Mouse (Mus musculus) midbrain, embryonic 10.5 days (tissue): ENCODE results near the gene Ceacam18. TPM values are rescaled to one million over a fixed set of nuclear protein-coding genes. Genes with fewer than 3 reads are reported as not detected.
A peak's percentile ranks its signal among the peaks of the same experiment; 100 is the strongest.
"Not testable (repeated sequence)": the region's sequence is repeated elsewhere in the genome, so short reads cannot be mapped to it uniquely, and the experiment has no call there.

Experiments
- DNase-seq: peaks from one replicate; pipeline ENCODE4 v3.0.0-alpha.2; 2017; ENCODE audit warnings: low spot score
- H3K27ac ChIP-seq: fragments of 300-500 bp; sonication (generic); replicated peaks from 2 replicates; pipeline ENCODE4 v1.5.1; 2016; ENCODE audit warnings: mild to moderate bottlenecking
- H3K27me3 ChIP-seq: fragments of 300-500 bp; sonication (generic); 2 replicates; pipeline ENCODE4 v1.6.1; 2016; ENCODE audit warnings: low read depth, mild to moderate bottlenecking; ENCODE audit not compliant: poor library complexity, severe bottlenecking
- H3K36me3 ChIP-seq: fragments of 300-500 bp; sonication (generic); 2 replicates; pipeline ENCODE4 v1.6.1; 2016; ENCODE audit warnings: mild to moderate bottlenecking, moderate library complexity
- H3K4me1 ChIP-seq: fragments of 300-500 bp; sonication (generic); 2 replicates; pipeline ENCODE4 v1.6.1; 2016
- H3K4me3 ChIP-seq: fragments of 300-500 bp; sonication (generic); 2 replicates; pipeline ENCODE4 v1.5.1; 2016; ENCODE audit warnings: mild to moderate bottlenecking, moderate library complexity
- H3K9me3 ChIP-seq: fragments of 300-500 bp; sonication (generic); replicated peaks from 2 replicates; pipeline ENCODE4 v1.6.1; 2016; ENCODE audit warnings: mild to moderate bottlenecking
- WGBS: fragments of 180-500 bp; shearing (Covaris S2); methylation state at CpG from one replicate; pipeline ENCODE4 v1.1.7; 2016; 5-methylcytosine and 5-hydroxymethylcytosine counted together
- polyA plus RNA-seq: library from polyadenylated mRNA; unstranded; fragments of >200 nt; fragmentation: Nextera tagmentation; extraction: Ambion mirVana; gene quantifications from 2 replicates; pipeline ENCODE4 v1.2.1, GENCODE M21; 2016

Gene Ceacam18
- polyA plus RNA-seq, 1 experiment from 2014 or later, result not detected

- Histone ChIP-seq H3K27ac (no peak overlapping the region), H3K4me1 (peaks cover 11% of the 10 kb centered on the region), H3K36me3 (no peaks in the 10 kb centered on the region), H3K4me3 (no peak overlapping the region), H3K9me3 (no peaks in the 10 kb centered on the region), H3K27me3 (no peaks in the 10 kb centered on the region)
- DNase-seq, result no peak
- WGBS, result 77% methylated on average over 2 of the region's 2 CpGs
Observed at GRCm38 (mm10) chr7:43636194-43636593, 1.7 kb downstream of the Ceacam18 start.

- Histone ChIP-seq H3K27me3 (no peaks in the 10 kb centered on the region), H3K9me3 (no peaks in the 10 kb centered on the region), H3K36me3 (no peaks in the 10 kb centered on the region), H3K4me3 (no peak overlapping the region), H3K4me1 (peaks cover 11% of the 10 kb centered on the region), H3K27ac (no peak overlapping the region; the same call in 1 of the 2 replicates)
- DNase-seq, result no peak
- 63% methylated on average over 1 of the region's 1 CpGs for WGBS
Observed at GRCm38 (mm10) chr7:43637118-43637517, 2.6 kb downstream of the Ceacam18 start.

GRCm38 (mm10) chr7:43642587-43642986 is 8.1 kb downstream of the Ceacam18 start:
- DNase-seq, result no peak

GRCm38 (mm10) chr7:43643046-43643652 is 8.6 kb downstream of the Ceacam18 start:
- Histone ChIP-seq H3K27ac (no peak overlapping the region), H3K27me3 (no peaks in the 10 kb centered on the region), H3K36me3 (no peaks in the 10 kb centered on the region), H3K4me3 (no peak overlapping the region), H3K9me3 (no peaks in the 10 kb centered on the region), H3K4me1 (peaks cover 5% of the 10 kb centered on the region; the same call in 1 of the 2 replicates)
- 88% methylated on average over 17 of the region's 17 CpGs for WGBS
- no peak for DNase-seq

More at GRCm38 (mm10) chr7:43642587-43642986, 8.1 kb downstream of the Ceacam18 start:
- Histone ChIP-seq H3K4me1 (peaks cover 5% of the 10 kb centered on the region; the same call in 1 of the 2 replicates), H3K36me3 (no peaks in the 10 kb centered on the region), H3K27ac (no peak overlapping the region), H3K4me3 (no peak overlapping the region), H3K27me3 (no peaks in the 10 kb centered on the region), H3K9me3 (no peaks in the 10 kb centered on the region)
- 80% methylated on average over 5 of the region's 5 CpGs for WGBS

GRCm38 (mm10) chr7:43652683-43653082 is 18.2 kb downstream of the Ceacam18 start:
- WGBS, result 92% methylated on average over 6 of the region's 6 CpGs

GRCm38 (mm10) chr7:43654519-43654918 is 20.0 kb downstream of the Ceacam18 start:
- Histone ChIP-seq H3K36me3 (no peaks in the 10 kb centered on the region), H3K27me3 (no peaks in the 10 kb centered on the region), H3K4me3 (no peak overlapping the region), H3K9me3 (peaks cover 7% of the 10 kb centered on the region; the same call in 1 of the 2 replicates), H3K4me1 (no peaks in the 10 kb centered on the region), H3K27ac (no peak overlapping the region)
- WGBS, result 77% methylated on average over 3 of the region's 3 CpGs
- no peak for DNase-seq

More at GRCm38 (mm10) chr7:43652683-43653082, 18.2 kb downstream of the Ceacam18 start:
- Histone ChIP-seq H3K4me3 (no peak overlapping the region), H3K4me1 (no peaks in the 10 kb centered on the region), H3K36me3 (no peaks in the 10 kb centered on the region), H3K9me3 (peaks cover 7% of the 10 kb centered on the region; the same call in 1 of the 2 replicates), H3K27me3 (no peaks in the 10 kb centered on the region), H3K27ac (no peak overlapping the region)
- no peak for DNase-seq

DNA sequence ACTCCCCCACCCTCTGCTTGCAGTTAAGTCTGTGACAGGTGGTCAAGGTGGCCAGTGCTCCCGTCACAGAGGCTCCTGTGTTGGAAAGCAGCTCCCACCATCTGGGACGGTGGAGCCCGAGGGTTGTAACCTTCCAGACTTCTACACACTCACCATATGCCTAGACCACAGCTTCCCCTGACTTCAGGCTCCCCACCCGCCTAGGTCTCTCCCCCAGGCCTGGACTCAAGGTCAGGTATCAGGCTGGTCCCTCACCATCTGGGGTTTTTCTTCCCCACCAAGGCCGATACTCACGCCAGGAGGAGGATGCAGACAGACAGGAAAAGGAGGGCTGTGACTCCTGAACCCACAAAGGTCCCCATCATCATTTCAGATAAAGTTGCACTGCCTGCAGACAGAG is 21.7 kb downstream of the Ceacam18 start:
- Histone ChIP-seq H3K9me3 (peaks cover 6% of the 10 kb centered on the region; the same call in 1 of the 2 replicates), H3K4me1 (no peaks in the 10 kb centered on the region), H3K27me3 (no peaks in the 10 kb centered on the region), H3K27ac (no peak overlapping the region), H3K36me3 (no peaks in the 10 kb centered on the region), H3K4me3 (no peak overlapping the region)
- DNase-seq, result no peak
- 83% methylated on average over 6 of the region's 6 CpGs for WGBS

DNA sequence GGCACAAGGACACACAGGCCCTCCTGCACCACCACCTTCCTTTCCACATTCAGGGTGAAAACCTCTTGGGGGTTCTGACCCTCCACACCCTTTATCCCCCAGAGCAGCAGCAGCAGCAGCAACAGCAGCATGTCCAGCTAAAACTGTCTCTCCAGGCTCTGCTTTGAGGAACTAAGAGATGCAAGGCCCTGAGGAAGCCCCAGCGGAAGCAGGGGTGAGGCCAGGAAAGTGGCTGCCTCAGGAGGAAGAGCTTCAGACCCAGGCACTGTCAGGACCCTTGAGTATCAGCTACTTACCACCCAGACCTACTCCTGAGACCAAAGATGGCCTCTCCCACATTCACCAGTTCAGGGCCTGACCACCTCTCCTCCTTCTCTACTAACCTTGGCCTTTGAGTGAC is 25.5 kb downstream of the Ceacam18 start, which contains the start of gene Siglece:
Gene Siglece (minus strand): TSS at position 160 of the 400 bp plus-strand sequence.
- DNase-seq, result no peak
- Histone ChIP-seq H3K4me1 (no peaks in the 10 kb centered on the region), H3K9me3 (no peaks in the 10 kb centered on the region), H3K36me3 (no peaks in the 10 kb centered on the region), H3K27me3 (no peaks in the 10 kb centered on the region), H3K4me3 (no peak within 1 kb of the TSS), H3K27ac (no peak within 1 kb of the TSS)
- 89% methylated on average over 1 of the region's 1 CpGs for WGBS

GRCm38 (mm10) chr7:43662804-43663203 is 28.3 kb downstream of the Ceacam18 start:
- DNase-seq, result no peak
- Histone ChIP-seq H3K9me3 (no peaks in the 10 kb centered on the region), H3K27me3 (no peaks in the 10 kb centered on the region), H3K4me1 (no peaks in the 10 kb centered on the region), H3K4me3 (no peak overlapping the region), H3K27ac (no peak overlapping the region), H3K36me3 (no peaks in the 10 kb centered on the region)
- WGBS, result 83% methylated on average over 1 of the region's 1 CpGs

DNA sequence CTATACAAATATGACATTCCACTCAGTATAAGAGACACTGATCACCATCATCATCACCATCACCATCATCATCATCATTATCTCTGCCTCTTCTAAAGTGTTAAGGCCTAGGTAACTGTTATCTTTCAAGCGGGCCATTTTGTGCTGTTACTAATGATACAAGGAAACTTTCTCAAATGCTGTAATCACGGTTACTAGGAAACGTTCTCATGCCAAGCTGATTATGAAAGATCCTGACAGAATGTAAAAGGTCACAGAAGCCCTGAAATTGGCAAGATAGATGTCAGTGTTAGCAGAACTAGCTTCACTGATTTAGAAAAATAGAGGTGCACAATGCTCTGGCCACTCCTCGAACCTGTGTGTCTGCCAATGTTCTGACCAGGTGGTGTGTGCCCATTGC is 32.7 kb downstream of the Ceacam18 start:
- not testable (repeated sequence) for H3K27ac ChIP-seq, H3K9me3 ChIP-seq, H3K36me3 ChIP-seq, H3K27me3 ChIP-seq, H3K4me1 ChIP-seq, DNase-seq, H3K4me3 ChIP-seq
- WGBS, result 89% methylated on average over 4 of the region's 4 CpGs

DNA sequence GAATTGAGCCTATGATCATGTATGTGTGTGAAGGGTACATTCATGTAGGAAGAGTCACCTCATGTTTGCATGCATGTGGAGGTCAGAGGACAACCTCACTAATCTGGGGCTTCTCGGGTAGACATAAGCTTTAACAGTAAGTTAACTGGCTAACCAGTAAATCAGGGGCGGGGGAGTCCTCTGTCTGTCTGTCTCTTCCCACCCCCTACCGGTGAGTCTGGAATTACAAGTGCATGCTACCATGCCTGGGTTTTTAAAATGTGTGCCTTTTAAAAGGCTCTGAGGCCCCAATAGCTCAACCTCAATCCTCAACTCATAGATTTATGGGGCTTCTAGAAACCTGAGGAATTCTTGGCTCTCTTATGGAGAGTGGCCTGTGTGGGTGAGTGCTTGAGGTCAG is 34.1 kb downstream of the Ceacam18 start:
- no peaks in the 10 kb centered on the region for H3K9me3 ChIP-seq
- WGBS, result 22% methylated on average over 3 of the region's 3 CpGs
- no peak overlapping the region for H3K4me3 ChIP-seq
- peak; percentile 26 for DNase-seq
- H3K27me3 ChIP-seq, result no peaks in the 10 kb centered on the region
- no peak overlapping the region for H3K27ac ChIP-seq
- no peaks in the 10 kb centered on the region for H3K36me3 ChIP-seq
- H3K4me1 ChIP-seq, result peaks cover 14% of the 10 kb centered on the region

DNA sequence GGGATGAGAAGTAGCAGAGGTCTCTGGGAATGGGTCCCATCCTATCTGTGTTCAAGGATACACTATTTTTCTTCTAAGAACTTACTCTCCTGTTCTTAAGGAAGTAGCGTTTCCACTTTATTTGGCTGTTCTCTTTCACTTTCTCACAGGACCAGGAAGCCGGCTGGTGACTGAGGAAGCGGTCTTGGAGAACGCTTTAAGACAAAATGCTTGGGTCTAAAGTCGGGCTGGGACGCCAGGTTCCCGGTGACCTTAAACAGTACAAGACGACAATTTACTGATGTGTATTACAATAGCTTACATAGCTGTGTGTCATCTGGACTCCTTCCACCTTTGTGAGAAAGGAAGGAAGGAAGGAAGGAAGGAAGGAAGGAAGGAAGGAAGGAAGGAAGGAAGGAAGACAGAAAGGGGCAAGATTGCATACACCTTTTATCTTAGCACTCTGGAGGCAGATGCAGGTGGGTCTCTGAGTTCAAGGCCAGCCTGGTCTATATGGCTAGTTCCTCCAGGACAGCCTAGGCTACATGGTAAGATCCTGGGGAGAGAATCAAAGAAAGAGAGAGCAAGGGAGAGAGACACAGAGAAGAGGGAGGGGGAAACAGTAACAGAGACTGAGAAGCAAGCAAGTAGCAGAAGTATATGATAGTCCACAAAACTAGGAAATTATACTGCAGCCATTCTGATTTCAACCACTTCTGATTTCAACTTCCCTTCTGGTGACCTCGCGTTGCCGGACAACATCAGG is 36.7 kb downstream of the Ceacam18 start:
- peak overlapping the region; percentile 88 for H3K27ac ChIP-seq
- DNase-seq, result no peak
- 68% methylated on average over 11 of the region's 11 CpGs for WGBS
- H3K4me1 ChIP-seq, result peaks cover 14% of the 10 kb centered on the region
- H3K9me3 ChIP-seq, result no peaks in the 10 kb centered on the region; the same call in 1 of the 2 replicates
- H3K36me3 ChIP-seq, result peaks cover 22% of the 10 kb centered on the region
- H3K27me3 ChIP-seq, result no peaks in the 10 kb centered on the region
- peak overlapping the region; percentile 73 for H3K4me3 ChIP-seq
